Mouse (Mus musculus) mesoderm, embryonic 11.5 days (tissue): ENCODE data around the gene Mterf4.
A peak's percentile ranks its signal among the peaks of the same experiment; 100 is the strongest.
"Not testable (repeated sequence)": the region's sequence is repeated elsewhere in the genome, so short reads cannot be mapped to it uniquely, and the experiment has no call there.

Experiments
- DNase-seq: peaks from one replicate; pipeline ENCODE4 v3.0.0-alpha.2; 2012; ENCODE audit warnings: low read depth, low spot score

The Mterf4 gene

DNA sequence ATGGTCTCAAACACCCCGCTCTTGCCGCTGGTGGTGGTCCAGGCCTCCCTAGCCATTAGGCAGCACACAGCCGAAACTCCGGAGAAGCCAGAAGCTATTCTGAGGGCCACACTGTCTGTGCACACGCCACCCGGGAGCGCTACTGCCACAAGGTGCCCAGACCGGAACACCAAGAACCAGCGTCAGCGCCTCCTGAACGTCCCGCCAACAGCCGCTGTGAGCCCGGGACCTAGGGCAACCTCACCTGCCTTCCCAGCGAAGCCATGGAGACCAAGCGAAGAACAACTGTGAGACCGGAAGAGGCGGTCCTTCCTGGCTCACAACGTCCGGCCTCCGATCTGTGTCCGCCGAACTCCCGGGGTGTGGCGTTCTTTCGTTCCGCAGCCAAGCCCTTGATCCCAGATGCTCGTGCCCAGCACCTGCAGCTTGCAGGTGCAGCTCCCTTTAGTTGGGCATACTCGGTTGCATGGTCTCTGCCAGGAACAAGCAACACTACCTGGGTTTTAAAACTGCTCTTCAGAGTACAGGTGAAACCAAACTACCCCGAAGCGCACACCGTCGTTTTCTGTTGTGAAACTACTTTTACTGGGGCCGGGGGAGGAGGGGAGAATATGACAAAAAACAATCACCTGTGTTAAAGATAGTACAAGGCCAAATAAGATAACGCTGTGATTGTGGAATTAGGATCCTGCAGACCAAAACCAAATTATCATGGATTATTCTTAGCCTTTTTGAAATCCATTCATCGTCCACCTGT is at the start of gene Mterf4:
TSS of gene Mterf4 (minus strand) at position 335 of the 757 bp plus-strand sequence.
- DNase-seq: peak; percentile 85

DNA sequence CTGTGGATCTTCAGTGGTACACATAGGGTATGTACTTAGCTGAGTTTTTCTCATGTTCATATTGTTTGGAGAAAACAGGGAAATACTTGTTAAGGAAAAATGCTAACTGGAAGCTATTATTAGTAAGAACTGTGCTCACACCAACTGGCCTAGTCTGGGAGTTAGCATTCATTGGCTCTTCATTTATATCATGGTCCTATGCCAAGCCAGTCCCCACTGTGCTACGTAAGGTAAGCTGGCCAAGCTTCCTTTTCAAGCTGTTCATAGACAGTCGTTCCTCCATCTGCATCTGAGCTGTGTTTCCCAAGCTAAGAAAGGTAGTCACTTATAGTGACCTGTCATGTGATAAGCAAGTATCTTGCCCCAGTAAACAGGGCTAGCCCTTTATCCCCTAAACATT is 47.0 kb upstream of the Mterf4 start:
- DNase-seq: no peak

DNA sequence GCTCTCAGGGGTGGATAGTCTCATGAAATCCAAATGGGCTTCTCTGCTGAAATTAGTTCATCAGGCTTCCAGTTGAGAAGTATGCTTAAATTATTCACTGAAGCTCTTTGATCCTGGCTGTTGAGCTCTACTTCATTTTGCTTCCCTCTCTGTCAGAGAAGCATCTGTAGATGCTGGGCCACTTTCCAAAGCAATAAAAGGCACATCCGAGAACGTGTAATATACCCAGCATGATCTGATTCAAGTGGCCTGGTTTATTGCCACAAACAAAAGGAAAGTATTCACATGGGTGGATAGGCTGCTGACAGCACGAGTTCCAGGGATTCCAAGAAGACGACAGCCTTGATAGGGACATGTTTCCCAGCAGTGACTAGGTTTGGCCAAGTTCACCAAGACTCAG is 44.0 kb upstream of the Mterf4 start:
- DNase-seq: no peak

DNA sequence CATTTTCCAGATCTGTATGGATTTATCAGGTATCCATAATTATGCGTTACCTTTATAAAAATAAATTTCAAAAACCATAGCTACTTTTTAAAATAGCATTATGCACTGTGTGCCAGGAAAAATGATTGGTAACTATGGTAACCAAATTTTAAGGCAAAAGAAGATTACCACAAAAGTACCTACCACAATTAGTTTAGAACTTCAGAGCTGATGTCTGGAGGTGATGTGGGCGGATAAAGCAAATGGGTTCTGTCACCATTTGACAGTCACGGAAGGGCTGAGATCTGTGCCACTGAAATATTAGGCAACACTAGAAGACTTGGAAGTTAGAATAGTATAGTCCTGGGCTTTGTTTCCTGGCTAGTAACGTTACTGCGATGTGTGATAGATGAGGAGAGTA is 41.5 kb upstream of the Mterf4 start:
- no peak for DNase-seq

DNA sequence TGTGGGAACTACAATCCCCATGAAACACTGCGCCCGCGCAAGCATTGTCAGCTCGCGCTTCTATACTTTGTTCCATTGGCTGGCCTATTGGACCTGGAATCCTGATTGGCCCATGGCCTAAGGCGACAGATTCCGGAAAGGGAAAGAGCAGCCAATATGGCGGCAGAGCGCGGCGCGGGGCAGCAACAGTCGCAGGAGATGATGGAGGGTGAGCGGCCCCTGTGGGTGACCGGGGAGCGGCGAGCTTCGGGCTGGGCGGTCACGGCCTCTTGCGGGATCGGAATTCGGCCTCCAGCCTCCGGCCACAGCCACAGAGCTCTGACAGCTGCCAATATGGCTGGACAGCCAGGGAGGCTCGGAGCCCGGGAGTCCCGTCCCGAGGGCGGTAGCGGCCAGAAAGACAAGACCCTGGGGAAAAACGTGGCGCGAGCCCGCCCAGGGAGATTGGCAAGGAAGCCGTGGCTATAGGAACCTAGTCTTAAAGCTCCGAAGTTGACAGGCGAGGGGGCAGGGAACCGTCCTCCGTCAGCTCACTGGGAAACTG is 37.9 kb upstream of the Mterf4 start:
- DNase-seq: peak; percentile 96

DNA sequence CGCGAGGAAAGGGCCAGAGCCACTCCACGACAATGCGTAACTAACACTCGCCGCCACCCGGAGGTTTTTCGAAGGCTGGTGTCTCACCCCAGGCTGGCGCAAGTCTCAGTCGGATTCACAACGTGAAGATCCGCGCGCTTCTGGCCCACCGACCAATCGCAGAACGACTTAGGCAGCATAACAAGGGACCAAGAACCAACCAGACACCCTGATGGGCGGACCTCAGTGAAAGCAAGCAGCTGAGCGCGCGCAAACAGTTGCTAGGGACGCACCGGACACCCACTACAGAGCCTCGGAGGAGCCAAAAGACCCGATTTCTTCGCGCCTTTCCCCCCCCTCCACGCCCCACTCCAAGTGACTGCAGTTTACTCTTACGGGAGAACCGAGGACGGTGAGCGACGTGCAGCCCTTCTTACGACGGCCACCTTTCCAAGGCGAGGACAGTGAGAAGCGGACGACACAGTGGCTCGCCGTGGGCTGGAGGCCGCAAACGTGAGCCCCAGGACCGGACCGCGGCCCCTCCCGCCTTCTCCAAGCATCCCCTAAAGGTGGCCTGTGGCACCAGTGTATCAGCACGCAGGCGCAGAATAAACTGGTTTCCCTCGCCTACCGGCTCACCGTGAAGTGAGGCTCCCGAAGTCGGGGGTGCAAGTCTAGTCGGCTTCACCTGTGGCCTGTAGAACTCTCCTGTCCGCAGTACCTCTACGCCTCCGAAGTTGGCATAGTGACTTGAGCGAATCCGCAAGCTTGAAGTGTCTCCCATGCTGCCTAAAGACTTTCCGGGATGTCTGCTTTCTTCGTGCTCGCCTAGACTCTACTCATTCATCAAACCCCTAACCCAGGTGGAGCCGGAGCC is 37.2 kb upstream of the Mterf4 start, which contains the start of the genes Ppp1r7 and Pask:
TSS of gene Ppp1r7 (plus strand) at position 207 of the 856 bp plus-strand sequence.
TSS of gene Pask (minus strand) at position 835 of the 856 bp plus-strand sequence.
- peak; percentile 96 for DNase-seq

DNA sequence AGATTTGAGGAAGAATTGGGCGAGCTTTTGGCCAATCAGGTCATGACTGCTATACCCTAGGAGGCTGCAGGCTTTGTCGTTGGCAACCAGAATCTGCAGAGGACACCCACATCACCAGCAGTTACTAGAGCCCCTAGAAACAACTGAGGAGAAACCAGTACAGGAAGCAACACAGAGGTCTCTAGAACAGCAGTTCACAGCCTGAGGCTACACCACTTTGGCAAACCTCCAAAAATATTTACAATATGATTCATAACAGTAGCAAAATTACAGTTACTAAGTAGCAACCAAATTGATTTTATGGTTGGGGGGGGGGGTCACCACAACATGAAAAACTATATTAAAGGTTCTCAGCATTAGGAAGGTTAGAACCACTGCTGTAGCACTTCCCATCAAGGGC is 28.9 kb upstream of the Mterf4 start:
- DNase-seq: no peak

DNA sequence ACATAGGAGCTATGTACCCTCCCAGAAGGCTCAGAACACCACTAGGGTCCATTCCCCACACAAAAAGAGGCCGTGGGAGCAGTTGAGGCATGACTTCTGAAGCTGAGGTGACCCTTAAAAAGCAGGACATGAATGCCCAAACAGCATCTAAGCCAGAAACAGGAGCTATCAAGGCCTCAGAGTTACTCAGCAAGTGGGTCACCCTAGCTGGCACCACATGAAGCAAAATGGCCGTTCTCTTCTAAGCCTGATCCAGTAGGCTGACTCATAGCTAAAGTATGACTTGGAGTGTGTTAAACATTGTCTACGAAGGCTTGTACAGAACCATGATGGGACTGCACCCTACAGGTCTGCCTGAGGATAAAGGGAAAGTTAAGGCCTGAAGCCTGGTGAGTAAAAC is 20.7 kb upstream of the Mterf4 start:
- DNase-seq: no peak

DNA sequence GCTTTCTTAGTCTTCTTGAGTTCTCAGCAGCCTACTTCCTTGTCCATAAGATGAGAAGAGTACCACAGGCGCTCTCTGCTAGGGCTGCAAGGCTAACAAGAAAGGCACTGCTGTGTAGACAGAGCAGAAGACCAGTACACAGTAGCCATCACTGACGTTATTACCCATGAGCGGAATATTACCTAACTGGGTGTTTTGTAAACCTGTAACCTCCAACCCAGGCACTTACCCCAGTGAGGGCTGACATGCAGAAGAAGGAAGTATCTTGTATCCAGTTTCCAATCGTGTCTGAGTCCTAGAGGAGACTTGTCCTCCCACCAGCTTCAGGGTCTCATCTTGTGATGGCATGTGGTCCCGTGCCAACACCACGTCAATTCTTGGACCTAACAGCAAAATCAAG is 18.3 kb upstream of the Mterf4 start:
- no peak for DNase-seq

DNA sequence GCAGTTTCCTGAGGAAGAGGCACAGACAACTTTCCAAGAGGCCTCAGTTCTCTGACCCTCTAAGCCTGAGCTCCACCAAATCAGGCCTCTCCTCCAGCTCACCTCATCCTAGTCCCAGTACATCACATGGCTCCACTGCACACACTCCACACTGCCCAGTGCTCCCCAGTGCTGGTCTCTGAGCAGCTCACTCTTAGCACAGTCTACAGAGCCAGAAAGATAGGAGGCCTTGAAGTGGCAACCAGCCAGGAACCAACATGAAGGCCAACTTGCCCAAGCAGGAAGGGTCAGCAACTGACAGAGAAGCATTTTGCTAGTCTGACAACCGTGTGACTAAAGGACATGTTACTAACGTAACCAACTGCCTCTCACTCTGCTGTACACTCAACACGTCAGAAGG is 5.1 kb downstream of the Mterf4 start:
- DNase-seq: no peak

DNA sequence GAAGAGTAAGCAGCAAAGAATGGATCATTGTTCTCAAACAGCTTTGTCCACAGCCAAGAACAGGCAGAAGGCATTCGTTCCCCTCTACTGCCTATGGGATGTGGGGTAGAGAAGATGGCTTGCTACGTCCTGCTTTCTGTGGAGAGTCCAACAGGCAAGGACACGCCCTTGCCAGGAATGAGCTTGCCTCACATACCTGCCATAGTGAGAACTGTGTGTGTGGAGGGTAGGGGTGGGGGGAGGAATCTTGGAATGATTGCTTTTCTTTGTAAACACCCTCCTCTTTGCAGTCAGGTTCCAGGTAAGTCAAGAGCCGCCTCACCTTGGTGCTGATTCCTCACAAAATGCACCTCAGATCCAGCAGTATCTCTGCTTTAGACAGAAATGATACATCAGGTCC is 5.9 kb downstream of the Mterf4 start:
- DNase-seq: no peak

DNA sequence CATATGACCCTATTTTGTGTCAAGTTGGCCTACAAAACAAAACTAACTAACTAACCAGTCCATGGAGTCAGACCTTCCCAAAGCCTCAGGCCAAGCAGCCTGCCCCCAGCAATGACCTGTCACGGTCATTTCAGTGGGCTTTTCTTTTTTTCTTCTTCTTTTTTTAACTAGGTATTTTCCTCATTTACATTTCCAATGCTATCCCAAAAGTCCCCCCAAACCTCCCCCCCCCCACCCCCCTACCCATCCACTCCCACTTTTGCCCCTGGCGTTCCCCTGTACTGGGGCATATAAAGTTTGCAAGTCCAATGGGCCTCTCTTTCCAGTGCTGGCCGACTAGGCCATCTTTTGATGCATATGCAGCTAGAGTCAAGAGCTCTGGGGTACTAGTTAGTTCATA is 11.2 kb downstream of the Mterf4 start:
- not testable (repeated sequence) for DNase-seq

DNA sequence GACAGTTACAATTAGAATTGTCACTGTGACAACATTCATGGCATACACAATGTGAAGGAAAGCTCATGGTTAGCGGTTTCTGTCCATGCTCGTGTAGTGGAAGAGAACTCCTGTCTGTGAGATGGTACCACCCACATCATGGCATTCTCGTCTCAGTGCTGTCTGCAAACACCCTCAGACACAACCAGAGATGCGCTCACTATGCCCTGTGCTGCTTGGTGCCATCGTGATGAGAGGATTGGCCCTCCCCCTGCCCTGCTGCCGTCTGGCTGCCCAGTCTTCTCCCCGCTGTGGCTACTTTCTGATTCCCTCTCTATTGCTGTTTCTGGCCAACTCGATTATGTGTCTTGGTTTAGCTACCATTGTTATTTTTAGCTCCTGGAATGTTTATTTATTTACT is 13.7 kb downstream of the Mterf4 start:
- no peak for DNase-seq

DNA sequence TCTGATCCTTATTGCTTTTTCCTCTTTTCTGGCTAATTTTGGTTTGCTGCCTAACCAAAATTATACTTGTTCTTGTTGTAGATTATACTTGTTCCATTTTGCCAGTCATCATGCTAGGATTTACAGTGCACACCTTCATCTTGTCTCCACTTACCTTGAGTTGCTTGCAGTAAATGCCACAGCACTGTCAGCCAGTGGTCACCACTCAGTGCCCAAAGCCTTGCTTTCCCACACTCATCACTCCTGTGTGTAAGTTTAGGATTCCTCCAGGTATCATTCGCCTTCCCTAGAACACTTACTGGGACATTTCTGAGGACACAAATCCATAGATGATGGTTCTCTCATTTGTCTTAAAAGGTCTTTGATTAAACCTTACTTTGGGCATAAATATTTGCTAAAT is 14.1 kb downstream of the Mterf4 start:
- no peak for DNase-seq

DNA sequence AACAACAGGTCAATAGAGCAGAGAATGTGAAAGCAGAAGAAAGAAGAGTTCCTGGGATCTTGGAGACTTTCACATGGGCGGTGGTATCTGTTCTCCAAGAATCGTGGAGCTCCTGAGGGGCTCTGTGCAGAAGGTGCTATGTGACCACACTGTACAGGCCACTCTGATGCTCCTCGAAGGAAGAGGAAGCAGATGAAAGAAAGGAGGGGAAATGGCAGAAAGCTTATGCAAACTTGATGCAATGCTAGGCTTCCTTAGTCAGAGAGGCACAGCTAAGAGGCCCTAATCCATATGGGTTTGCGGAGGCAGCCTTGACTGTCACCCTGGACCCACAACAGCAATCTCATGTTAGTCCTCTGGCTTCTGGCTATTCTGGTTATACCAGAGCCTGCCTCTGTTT is 14.8 kb downstream of the Mterf4 start:
- no peak for DNase-seq

DNA sequence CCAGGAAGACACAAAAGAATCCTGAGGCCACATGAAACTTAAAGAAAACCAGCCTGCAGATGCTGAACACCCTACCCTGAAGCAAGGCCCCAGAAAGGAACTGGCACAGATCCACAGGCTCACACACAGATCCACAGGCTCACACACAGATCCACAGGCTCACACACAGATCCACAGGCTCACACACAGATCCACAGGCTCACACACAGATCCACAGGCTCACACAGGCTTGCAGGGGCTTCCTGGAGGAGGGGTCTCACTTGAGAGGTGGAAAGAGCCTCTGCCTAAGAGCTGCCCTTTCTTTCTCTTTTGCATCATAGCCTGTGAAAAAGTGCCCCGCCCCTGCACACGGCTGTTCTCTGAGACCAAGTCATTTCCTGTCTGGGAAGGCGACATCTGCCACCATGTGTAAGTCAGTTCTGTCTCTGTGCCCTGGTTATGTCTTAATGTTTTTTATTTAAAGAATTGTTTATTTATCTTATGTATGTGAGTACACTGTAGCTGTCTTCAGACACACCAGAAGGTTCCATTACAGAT is 16.0 kb downstream of the Mterf4 start:
- no peak for DNase-seq

DNA sequence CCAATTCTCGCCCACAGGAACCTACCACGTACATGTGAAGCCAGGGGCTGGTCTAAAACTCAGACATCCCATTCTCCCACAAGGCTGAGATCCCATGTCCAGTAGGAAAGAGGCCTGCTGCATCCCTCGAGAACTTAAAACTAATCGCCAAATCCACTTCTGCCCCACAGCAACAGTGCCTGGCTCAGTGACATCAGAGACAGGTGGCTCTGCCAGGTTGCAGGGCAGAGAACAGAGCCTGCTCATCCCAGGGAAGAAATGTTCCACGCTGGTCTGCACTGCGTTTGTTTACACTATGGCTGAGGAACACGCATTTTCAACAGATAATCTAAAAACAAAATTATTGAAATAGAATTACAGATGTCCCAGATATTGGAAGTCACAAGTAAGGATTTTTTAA is 28.7 kb downstream of the Mterf4 start:
- DNase-seq: no peak

DNA sequence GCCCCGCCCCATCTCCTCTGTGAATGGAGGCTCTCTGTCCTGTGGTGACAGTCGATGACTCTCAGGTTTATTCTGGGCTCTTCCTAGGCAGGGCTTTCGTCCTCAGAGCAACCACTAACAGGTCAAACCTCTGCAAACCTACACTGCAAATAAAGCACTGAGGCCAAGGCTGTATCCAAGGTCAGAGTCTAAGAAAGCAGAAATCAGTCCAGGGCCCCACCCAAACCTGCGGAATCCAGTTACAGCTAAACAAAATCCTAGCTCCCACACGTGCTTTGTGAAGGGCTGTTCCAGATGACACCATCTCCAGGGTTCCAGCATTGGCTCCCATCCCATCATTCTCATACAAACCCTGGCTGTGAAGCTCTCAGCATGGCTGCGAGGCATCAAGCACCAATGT is 30.2 kb downstream of the Mterf4 start:
- DNase-seq: no peak

DNA sequence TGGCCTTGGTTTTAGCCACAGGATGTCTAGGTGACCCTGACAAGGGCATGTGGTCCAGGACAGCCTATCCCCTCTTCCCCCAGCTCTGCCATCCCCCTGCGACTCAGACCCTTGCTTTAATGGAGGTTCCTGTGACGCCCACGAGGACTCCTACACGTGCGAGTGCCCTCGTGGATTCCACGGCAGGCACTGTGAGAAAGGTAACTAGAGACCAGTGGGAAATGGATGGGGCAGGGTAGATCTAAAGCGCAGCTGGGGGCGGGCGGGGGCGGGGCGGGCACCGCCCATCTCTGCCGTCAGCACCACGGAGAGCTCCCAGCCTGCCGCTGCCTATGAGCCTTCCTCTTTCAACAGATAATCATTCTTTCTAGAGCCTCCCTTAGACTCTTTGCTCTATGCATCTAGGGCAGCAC is 33.3 kb downstream of the Mterf4 start:
- peak; percentile 57 for DNase-seq

DNA sequence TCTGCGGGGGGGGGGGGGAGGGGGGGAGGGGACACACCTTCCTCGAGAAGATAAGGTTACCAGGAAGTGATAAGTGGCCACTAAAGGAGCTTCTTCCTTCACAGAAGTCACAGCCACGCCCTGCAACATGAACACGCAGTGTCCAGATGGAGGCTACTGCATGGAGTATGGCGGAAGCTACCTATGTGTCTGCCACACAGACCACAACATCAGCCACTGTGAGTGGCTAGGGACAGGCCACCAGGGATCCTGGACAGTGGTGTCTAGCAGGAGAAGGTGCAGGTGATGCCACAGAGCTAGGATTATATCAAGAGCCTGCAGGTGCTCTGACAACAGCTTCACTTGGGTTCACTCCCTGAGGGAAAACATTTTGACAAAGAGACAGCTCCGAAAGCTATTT is 34.0 kb downstream of the Mterf4 start:
- no peak for DNase-seq

DNA sequence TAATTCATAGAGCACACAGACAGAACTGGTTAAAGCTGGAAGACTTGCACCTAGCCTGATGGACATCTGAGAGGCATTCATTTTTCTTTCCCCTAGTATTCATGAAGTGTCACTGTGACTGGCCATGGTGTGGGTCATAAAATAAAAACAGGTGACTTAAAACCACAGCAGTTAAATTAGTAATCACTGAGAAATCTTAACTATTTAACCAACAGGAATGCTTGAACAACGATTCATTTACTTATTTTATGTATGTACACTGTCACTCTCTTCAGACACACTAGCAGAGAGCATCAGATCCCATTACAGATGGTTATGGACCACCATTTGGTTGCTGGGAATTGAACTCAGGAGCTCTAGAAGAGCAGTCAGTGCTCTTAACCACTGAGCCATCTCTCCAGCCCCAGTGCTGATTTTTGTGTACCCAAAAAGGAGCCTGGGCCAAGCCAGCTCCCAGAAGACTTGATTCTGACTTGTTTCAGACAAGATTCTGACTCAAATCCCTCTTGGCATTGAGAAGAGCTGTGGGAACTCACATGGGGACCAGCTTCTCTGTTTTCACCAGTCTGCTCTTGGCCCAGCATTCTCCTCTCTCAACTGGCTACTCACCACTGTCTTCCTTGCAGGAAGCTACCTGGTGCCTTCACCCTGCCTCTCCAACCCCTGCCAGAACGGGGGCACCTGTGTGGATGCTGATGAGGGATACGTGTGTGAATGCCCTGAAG is 35.0 kb downstream of the Mterf4 start:
- no peak for DNase-seq

DNA sequence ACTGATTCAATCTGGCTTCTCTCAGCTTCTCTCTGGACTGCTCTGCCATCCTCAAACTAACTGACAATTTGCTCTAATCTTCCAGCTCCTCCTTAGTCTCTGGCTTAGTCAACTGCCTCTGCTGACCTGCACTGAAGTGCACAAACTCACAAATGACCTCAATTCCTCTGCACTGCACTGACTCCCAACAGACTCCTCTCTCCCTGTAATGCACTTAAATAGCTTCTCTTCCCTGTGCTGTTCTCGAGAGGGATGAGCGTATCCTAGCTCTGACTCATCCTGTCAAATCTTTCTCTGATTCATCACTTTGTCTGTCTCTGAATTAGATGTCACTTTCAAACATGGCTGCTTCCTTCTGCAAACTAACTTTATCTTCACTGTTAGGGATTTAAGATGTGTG is 37.5 kb downstream of the Mterf4 start:
- DNase-seq: no peak
